Mouse (Mus musculus) Patski (cell line): ENCODE data around the gene Gm42417. TPM values are rescaled to one million over a fixed set of nuclear protein-coding genes. Genes with fewer than 3 reads are reported as not detected.
"Not testable (repeated sequence)": the region's sequence is repeated elsewhere in the genome, so short reads cannot be mapped to it uniquely, and the experiment has no call there.

Experiments used
- ATAC-seq: fragments of 100-300 bp; one replicate; pipeline ENCODE4 v1.8.0; 2021
- CTCF ChIA-PET: fragments of 350-600 bp; sonication (Branson Sonifier 250); formaldehyde crosslinking; loops from one replicate; lab custom pipeline; 2022; ENCODE audit warnings: inconsistent platforms; lab: Charles Lee
- POLR2A ChIA-PET: fragments of 350-600 bp; sonication (Branson Sonifier 250); formaldehyde crosslinking; loops from one replicate; lab custom pipeline; 2022; ENCODE audit warnings: antibody characterized with exemption, inconsistent platforms; lab: Charles Lee
- DNase-seq: peaks from one replicate; pipeline ENCODE4 v3.0.0-alpha.2; 2011; ENCODE audit warnings: low read depth, low spot score
- H3K27me3 ChIP-seq: fragments of 371-371 bp; one replicate; pipeline ENCODE4 v1.5.1; 2021
- CTCF ChIP-seq: fragments of 100-300 bp; IDR thresholded peaks from one replicate; pipeline ENCODE4 v1.5.1; 2021
- in situ Hi-C: fragments of 300-500 bp; cut with MboI; formaldehyde crosslinking; loops from 3 replicates; pipeline ENCODE4 v1.11.1; 2018; ENCODE audit warnings: low pct_unique_long_range_greater_than_20kb, mixed read lengths
- polyA plus RNA-seq: library from polyadenylated mRNA; unstranded; gene quantifications from one replicate; pipeline ENCODE4 v1.2.3, GENCODE M21; 2021

Gm42417 gene
- polyA plus RNA-seq, 1 experiment from 2014 or later = 0.68 TPM

DNA sequence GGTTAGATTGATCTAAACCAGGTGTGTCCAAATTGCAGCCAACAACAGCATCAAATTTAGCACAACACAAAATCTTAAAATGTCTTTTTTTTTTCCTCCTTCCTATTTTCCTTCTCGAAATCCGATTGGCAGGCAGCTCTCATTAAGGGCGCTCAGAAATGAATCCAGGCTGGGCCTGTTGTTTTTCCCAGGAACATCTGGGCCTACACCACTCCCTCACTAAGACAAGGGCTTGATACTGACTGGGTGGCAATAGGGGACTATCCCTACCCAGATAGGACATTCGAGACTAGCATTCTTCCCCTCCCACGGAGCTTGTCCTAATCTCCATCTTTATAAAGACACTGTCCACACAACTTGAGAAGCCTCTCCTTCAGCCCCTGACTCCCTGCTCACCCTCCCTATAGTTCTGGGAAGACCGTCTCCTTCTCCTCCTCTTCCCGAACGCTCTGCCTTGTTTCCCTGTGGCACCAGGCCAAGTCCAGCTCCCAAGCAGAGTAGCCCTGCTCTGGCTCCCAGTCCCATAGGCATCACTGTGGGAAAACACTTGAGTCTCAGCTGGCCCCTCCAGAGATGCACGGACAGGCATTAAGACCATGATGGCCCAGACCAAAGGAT, 8.9 kb upstream of the Gm42417 start:
- CTCF ChIA-PET = interaction anchor here (0.6 to 2.8 kb wide), 26 partner anchors 9 to 197 kb away, joined by 3 to 15 read pairs (median 5); partner anchors contain the start of gene Cox5b
- H3K27me3 ChIP-seq = no peaks in the 10 kb centered on the region
- no peak for TF ChIP-seq CTCF
- DNase-seq (no peak), ATAC-seq (no peak)
- in situ Hi-C loops = no loop called here
- POLR2A ChIA-PET = interaction anchor here (1.2 to 1.4 kb wide), 2 partner anchors 10 to 89 kb away, joined by 3 to 5 read pairs; partner anchors contain the start of gene Sema4c

DNA sequence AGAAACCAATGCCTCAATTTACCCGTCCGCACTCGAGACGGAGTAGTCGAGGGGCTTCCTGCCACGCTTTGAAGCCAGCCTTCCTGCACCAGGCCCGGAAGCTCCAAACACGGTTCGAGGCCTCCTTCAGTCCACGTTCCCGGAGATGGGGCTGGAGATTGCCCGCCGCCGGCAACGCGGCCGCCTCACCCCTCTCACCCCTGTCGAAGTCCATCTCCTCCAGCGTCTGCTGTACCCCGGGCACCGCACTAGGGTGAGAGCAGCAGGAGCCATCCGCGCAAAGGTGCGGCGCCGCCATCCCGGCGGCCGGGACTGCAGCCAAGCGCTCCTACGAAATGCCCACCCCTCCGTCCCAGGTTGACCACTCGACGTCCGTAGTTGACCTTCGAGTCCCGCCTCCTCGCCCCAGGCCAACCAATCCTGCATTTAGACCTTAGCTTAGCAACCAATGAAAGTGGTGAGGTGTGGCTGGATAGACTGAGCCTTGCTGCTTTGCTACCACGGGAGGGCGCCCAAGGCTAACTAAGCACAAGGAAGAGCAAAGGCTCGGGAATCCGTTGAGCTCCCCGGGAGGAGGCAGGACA, 7.8 kb upstream of the Gm42417 start, which contains the start of gene Ankrd39:
TSS of gene Ankrd39 (minus strand) at position 558 of the 584 bp plus-strand sequence.
- DNase-seq (peak; percentile 97), ATAC-seq (peak; percentile 98)
- in situ Hi-C loops = no loop called here
- TF ChIP-seq CTCF = no peak
- ChIA-PET CTCF (interaction anchor here (0.7 to 2.8 kb wide), 32 partner anchors 8 to 201 kb away, joined by 3 to 15 read pairs (median 4); partner anchors contain the start of genes Cox5b and Gm42417), POLR2A (interaction anchor here (1.0 to 1.5 kb wide), 6 partner anchors 9 to 137 kb away, joined by 3 to 5 read pairs (median 4); partner anchors contain the start of gene Sema4c)
- H3K27me3 ChIP-seq = no peaks in the 10 kb centered on the region

DNA sequence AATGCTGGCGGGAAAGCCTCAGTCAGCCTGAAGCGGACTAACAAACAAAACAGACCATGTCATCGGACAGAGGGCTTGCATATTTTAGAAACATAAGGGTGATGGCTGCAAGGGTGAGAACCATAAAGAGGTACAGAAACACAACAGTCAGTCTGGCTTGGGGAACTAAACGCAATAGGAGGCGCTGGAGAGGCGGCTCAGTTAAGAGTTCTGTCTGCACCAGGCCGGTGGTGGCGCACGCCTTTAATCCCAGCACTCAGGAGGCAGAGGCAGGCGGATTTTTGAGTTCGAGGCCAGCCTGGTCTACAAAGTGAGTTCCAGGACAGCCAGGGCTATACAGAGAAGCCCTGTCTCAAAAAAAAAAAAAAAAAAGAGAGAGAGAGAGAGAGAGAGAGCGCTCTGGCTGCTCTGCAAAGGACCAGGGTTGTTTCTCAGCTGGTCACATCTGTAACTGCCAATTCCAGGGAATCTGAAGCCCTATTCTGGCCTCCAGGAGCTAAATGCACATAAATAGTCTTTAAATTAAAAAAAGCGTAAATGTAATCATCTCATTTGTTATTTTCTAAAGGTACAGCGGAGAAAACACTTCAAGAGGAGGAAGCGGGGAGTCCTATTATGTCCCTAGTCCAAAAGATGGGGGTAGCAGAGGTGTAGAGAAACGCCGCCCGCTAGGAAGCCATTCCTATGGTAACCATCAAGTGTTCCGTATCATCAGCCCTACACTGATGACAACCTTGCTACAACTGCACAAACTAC, 6.8 kb upstream of the Gm42417 start:
- in situ Hi-C loops = no loop called here
- DNase-seq (no peak), ATAC-seq (no peak)
- ChIA-PET POLR2A (interaction anchor here (1.0 to 1.5 kb wide), 4 partner anchors 11 to 88 kb away, joined by 3 to 4 read pairs (median 3); no protein-coding TSS in a partner anchor), CTCF (interaction anchor here (0.9 to 2.8 kb wide), 11 partner anchors 11 to 198 kb away, joined by 3 to 15 read pairs (median 5); partner anchors contain the start of gene Cox5b)
- TF ChIP-seq CTCF = no peak
- H3K27me3 ChIP-seq = no peaks in the 10 kb centered on the region

DNA sequence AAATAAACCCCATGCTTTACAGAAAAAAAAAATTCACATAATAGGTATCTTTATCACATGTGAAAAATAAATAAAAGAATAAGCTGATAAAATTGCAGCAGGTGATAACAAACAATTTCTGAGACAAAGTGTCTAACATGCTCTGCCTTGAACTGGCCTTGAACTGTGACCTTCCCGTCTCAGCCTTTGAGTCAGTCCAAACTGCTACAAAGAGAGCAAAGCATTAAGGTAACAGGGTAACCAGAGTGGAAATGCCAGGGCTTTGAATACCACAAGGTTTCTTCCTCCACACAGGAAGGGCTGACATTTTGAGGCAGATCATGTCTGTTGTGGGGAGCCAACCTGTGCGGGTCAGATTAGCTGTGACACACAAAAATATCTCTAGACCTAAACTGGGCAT, 6.2 kb upstream of the Gm42417 start:
- DNase-seq (no peak), ATAC-seq (no peak)
- ChIA-PET POLR2A (no interaction called here), CTCF (interaction anchor here (1.1 to 2.8 kb wide), 2 partner anchors 12 to 142 kb away, joined by 3 to 15 read pairs; no protein-coding TSS in a partner anchor)
- in situ Hi-C loops = no loop called here
- TF ChIP-seq CTCF = no peak
- no peaks in the 10 kb centered on the region for H3K27me3 ChIP-seq

DNA sequence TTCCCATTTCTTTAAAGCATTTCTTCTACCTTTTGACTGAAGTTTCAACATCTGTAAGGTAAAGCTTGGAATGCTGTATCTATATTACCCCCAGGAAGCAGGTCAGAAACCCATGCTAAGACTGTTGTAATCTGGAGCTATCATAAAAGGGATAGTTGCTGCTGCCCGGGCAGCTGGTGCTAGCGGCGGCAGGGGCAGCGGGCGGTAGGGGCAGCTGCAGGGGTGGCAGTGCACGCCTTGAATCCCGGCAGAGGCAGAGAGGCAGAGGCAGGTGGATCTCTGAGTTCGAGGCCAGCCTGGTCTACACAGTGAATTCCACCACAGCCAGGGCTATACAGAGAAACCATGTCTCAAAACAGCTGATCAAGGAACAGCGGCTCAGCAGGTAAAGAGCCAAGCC, 3.7 kb upstream of the Gm42417 start:
- no peak for TF ChIP-seq CTCF

DNA sequence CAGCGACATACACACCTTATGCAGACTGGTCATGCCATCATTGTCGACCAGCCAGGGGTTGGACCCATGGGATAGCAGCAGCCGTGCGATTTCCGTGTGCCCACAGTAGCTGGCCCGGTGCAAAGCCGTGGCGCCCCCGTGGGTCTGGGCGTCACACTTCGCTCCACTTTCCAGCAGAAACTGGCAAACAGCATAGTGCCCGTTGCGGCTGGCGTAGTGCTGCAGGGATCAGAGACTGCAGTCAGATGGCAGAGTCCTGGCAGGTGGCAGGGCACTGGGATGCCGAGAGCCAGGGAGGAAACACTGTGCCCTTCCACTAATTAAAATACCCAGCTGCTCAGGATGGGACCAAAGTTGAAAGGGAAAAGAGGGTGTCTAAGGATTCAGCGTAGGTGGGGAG, 2.6 kb upstream of the Gm42417 start:
- ATAC-seq (no peak), DNase-seq (no peak)
- no peak for TF ChIP-seq CTCF
- POLR2A ChIA-PET = no interaction called here
- in situ Hi-C loops = no loop called here
- no peaks in the 10 kb centered on the region for H3K27me3 ChIP-seq
- CTCF ChIA-PET = interaction anchor here (1.5 kb wide), 1 partner anchor 142 kb away, joined by 3 read pairs; no protein-coding TSS in a partner anchor

More for the DNA sequence above, 3.7 kb upstream of the Gm42417 start:
- ChIA-PET POLR2A (no interaction called here), CTCF (interaction anchor here (0.9 to 1.5 kb wide), 2 partner anchors 13 to 141 kb away, joined by 3 to 4 read pairs; no protein-coding TSS in a partner anchor)
- in situ Hi-C loops = no loop called here
- H3K27me3 ChIP-seq = no peaks in the 10 kb centered on the region
- no peak for DNase-seq
- ATAC-seq = no peak

DNA sequence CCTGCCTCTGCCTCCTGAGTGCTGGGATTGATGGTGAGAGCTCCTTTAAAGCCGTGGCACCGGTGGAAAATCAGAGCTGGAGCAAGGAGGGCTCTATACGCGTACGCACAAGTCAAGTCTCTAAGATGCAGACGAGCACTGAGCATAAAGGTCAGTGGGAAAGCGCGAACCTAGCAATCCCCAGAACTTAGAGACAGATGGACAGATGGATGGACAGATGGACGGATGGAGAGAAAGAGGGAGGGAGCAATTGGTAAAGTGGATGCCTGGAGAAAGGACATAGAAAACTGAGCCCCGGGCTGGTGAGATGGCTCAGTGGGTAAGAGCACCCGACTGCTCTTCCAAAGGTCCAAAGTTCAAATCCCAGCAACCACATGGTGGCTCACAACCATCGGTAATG, 1.6 kb upstream of the Gm42417 start:
- DNase-seq (no peak), ATAC-seq (no peak)
- no peaks in the 10 kb centered on the region for H3K27me3 ChIP-seq
- POLR2A ChIA-PET = no interaction called here
- no peak for TF ChIP-seq CTCF
- CTCF ChIA-PET = no interaction called here
- in situ Hi-C loops = no loop called here

DNA sequence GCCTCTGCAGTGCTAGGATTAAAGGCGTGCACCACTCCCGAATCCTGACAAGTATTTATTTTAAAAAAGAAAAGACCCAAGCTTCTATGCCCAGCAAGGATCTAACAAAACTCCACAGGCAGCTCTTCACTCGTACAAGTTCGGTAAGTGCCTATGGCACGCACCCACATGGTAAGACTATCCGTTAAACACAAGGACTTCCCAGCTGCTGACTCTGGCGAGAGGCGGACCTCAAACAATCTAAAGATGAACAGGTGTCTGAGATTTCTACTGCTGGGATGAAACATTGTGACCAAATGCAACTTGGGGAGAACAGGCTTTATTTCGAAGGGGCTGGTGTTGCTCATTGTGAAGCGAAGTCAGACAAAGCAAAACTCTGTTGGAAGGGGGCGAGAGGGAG, 903 bp upstream of the Gm42417 start:
- no peak for ATAC-seq

DNA sequence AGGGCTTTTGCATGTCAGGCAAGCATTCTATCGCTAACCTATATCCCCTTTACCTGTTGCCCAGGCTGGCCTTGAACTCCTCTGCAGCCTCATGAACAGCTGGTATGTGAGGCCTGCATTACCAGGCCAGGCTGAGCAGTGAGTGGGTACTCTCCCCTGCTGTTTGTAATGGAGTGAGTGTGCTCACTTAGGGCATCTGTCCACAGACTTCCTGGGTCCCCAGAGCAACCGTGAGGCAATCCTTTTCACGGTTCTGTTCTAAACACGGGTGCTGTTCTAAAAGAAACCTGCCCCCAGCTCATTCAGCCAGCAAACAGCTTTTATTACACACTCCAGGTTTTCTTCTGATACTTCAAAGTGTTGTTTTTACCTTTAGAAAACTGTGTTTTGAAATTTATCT, 502 bp downstream of the Gm42417 start:
- H3K27me3 ChIP-seq = no peaks in the 10 kb centered on the region
- ChIA-PET CTCF (interaction anchor here (1.2 kb wide), 1 partner anchor 8 kb away, joined by 4 read pairs; the partner anchor contains the start of gene Ankrd39), POLR2A (no interaction called here)
- no peak for ATAC-seq
- no peak for DNase-seq
- in situ Hi-C loops = no loop called here
- no peak for TF ChIP-seq CTCF

More for the DNA sequence above, 903 bp upstream of the Gm42417 start:
- CTCF ChIA-PET = no interaction called here
- no peak for TF ChIP-seq CTCF
- DNase-seq = no peak
- H3K27me3 ChIP-seq = no peaks in the 10 kb centered on the region
- POLR2A ChIA-PET = no interaction called here
- in situ Hi-C loops = no loop called here

DNA sequence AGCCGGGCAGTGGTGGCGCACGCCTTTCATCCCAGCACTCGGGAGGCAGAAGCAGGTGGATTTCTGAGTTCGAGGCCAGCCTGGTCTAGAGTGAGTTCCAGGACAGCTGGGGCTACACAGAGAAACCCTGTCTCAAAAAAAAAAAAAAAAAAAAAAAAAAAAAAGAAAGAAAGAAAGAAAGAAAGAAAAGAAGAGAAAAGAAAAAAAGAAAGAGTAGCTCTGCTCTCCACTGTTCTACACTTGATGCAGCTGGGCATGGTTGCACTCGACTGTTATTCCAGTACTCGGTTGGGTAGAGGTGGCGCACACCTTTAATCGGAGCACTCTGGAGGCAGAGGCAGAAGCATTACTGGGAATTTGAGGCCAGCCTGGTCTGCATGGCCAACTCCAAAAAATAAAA, 2.4 kb downstream of the Gm42417 start, which contains the start of gene Ankrd23:
TSS of gene Ankrd23 (minus strand) at position 101 of the 400 bp plus-strand sequence.
- POLR2A ChIA-PET = not testable (repeated sequence)

More for the DNA sequence above, 2.4 kb downstream of the Gm42417 start, which contains the start of gene Ankrd23:
- CTCF ChIA-PET, DNase-seq, H3K27me3 ChIP-seq, in situ Hi-C loops, ATAC-seq: not testable (repeated sequence)
